Mouse (Mus musculus) lung, postnatal 0 days (tissue): ENCODE measurements around the gene Tmem159. TPM values are rescaled to one million over a fixed set of nuclear protein-coding genes. Genes with fewer than 3 reads are reported as not detected.

Experiments used
- ATAC-seq: fragments of 200-750 bp; cut with Nextera tagmentation; 2 replicates; pipeline ENCODE4 v1.8.0; 2017; ENCODE audit warnings: moderate library complexity
- DNase-seq: peaks from one replicate; pipeline ENCODE4 v3.0.0-alpha.2; 2016; ENCODE audit warnings: low spot score
- H3K27ac ChIP-seq: fragments of 300-500 bp; sonication (generic); 2 replicates; pipeline ENCODE4 v1.5.1; 2014; ENCODE audit warnings: antibody characterized with exemption, mild to moderate bottlenecking, low read length, mixed read lengths
- H3K27me3 ChIP-seq: fragments of 300-500 bp; sonication (generic); replicated peaks from 2 replicates; pipeline ENCODE4 v1.6.1; 2014; ENCODE audit warnings: low read length, mixed read lengths; ENCODE audit not compliant: insufficient read depth
- H3K36me3 ChIP-seq: fragments of 300-500 bp; sonication (generic); 2 replicates; pipeline ENCODE4 v1.6.1; 2014; ENCODE audit warnings: low read length, mixed read lengths; ENCODE audit not compliant: insufficient read depth
- H3K4me1 ChIP-seq: fragments of 300-500 bp; sonication (generic); 2 replicates; pipeline ENCODE4 v1.6.1; 2014; ENCODE audit warnings: antibody characterized with exemption, low read depth, low read length, mixed read lengths; ENCODE audit not compliant: insufficient read depth
- H3K4me2 ChIP-seq: fragments of 300-500 bp; sonication (generic); replicated peaks from 2 replicates; pipeline ENCODE4 v1.6.1; 2014; ENCODE audit warnings: low read depth, mild to moderate bottlenecking, low read length, moderate library complexity, mixed read lengths
- H3K4me3 ChIP-seq: fragments of 300-500 bp; sonication (generic); 2 replicates; pipeline ENCODE4 v1.5.1; 2014; ENCODE audit warnings: low read depth, low read length
- H3K9ac ChIP-seq: fragments of 300-500 bp; sonication (generic); replicated peaks from 2 replicates; pipeline ENCODE4 v1.6.1; 2014; ENCODE audit warnings: low read depth, mild to moderate bottlenecking
- H3K9me3 ChIP-seq: fragments of 300-500 bp; sonication (generic); 2 replicates; pipeline ENCODE4 v1.6.1; 2016; ENCODE audit warnings: low read length, mixed read lengths
- CTCF ChIP-seq: IDR thresholded peaks from 2 replicates; pipeline ENCODE4 v1.5.1; 2016; ENCODE audit warnings: antibody characterized with exemption, mild to moderate bottlenecking
- EP300 ChIP-seq: IDR thresholded peaks from 2 replicates; pipeline ENCODE4 v1.6.1; 2016; ENCODE audit warnings: antibody characterized with exemption, mild to moderate bottlenecking, control low read depth
- WGBS: fragments of 180-500 bp; shearing (Covaris S2); extraction: QIAGEN DNeasy Blood & Tissue Kit; methylation state at CpG from one replicate; pipeline ENCODE4 v1.1.7; 2014; 5-methylcytosine and 5-hydroxymethylcytosine counted together
- polyA plus RNA-seq: library from polyadenylated mRNA; unstranded; fragments of >200 nt; fragmentation: Nextera tagmentation; extraction: Ambion mirVana; gene quantifications from 2 replicates; pipeline ENCODE4 v1.2.1, GENCODE M21; 2015

Gene Tmem159
- 75.5 and 79.4 TPM in 2 replicates for polyA plus RNA-seq

DNA sequence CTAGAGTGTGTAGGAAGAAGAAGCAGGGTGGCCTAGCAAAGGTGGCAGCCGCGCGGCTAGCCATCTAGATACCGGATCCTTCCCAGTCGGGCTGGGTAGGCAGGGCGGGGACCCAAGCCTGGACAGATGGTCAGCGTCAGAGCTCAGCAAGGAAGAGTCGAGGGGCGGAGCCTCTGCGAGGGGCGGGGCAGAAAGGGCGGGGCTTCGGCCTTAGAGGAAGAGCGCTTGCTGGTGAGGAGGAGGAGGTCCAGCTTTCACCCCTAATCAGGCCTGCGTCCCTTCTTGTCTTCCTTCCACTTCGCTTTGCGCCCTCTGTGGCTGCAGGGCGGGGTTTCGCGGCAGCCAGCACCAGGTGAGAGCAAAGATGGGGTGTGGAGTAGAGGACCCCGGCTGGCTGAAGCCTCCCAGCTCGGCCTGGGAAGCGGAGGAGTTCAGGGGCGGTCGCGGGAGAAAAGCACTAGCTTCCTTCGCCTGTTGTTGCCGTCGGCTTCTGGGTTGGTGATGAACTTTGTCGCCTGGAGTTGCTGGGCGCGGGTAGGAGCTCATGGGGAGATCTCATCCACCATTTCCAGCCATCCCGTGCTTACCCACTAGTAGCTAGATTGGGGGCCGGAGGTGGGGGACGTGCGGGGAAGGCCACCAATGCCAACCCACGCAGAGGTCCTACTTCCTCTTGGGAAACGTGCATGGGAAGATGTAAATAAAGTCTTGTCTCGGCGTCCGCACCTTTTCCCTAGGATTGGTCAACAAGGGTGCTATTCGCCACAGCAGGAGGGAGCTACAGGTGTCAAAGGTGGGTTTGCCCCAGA lies at the start of gene Tmem159:
Gene Tmem159, plus strand, starts transcription at position 190 of the 809 bp plus-strand sequence.
- 2% methylated on average over 38 of the region's 42 CpGs for WGBS
- TF ChIP-seq EP300 = no peak
- TF ChIP-seq CTCF = peak; percentile 18; the same call in 1 of the 2 replicates
- H3K27ac ChIP-seq = peak within 1 kb of the TSS; percentile 60
- DNase-seq = peak; percentile 95
- H3K4me3 ChIP-seq = peak within 1 kb of the TSS; percentile 66
- H3K4me1 ChIP-seq = peaks cover 5% of the 10 kb centered on the region; the same call in 1 of the 2 replicates
- H3K36me3 ChIP-seq = no peaks in the 10 kb centered on the region; the same call in 1 of the 2 replicates
- ATAC-seq = peak; percentile 92
- peak within 1 kb of the TSS; percentile 43 for H3K9ac ChIP-seq
- no peaks in the 10 kb centered on the region for H3K27me3 ChIP-seq
- H3K4me2 ChIP-seq = peak within 1 kb of the TSS; percentile 88
- no peaks in the 10 kb centered on the region for H3K9me3 ChIP-seq

GRCm38 (mm10) chr7:120054016-120054415 lies 48.1 kb upstream of the Tmem159 start:
- no peak overlapping the region for H3K4me3 ChIP-seq
- H3K27ac ChIP-seq = no peak overlapping the region
- 14% methylated on average over 2 of the region's 2 CpGs for WGBS
- H3K36me3 ChIP-seq = no peaks in the 10 kb centered on the region
- no peak overlapping the region for H3K9ac ChIP-seq
- H3K4me1 ChIP-seq = no peaks in the 10 kb centered on the region
- ATAC-seq (no peak), DNase-seq (no peak)
- no peak overlapping the region for H3K4me2 ChIP-seq
- TF ChIP-seq CTCF (no peak), EP300 (no peak)
- H3K9me3 ChIP-seq = no peaks in the 10 kb centered on the region
- H3K27me3 ChIP-seq = no peaks in the 10 kb centered on the region

DNA sequence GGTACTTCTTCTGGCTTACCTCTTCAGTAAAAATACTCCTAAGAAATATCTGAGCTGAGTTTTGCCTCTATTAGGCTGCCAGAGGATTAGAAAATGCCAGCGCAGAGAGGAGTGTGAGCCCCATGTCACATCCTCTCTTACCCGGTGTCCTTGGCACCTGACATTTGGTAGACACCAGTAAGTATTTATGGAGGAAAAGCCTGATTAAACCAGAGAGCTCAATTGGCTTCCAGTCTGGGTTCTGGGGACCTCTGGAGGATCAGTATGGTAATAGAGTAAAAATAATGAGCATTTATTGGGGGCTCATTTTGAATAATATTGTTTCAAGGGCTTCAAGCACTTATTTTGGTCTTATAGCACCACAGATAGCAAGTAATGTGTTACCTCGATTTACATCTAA lies 46.7 kb upstream of the Tmem159 start:
- TF ChIP-seq CTCF (peak; percentile 15; the same call in 1 of the 2 replicates), EP300 (no peak)
- Histone ChIP-seq H3K36me3 (no peaks in the 10 kb centered on the region), H3K27me3 (no peaks in the 10 kb centered on the region), H3K9me3 (no peaks in the 10 kb centered on the region), H3K27ac (no peak overlapping the region), H3K4me3 (no peak overlapping the region), H3K4me1 (no peaks in the 10 kb centered on the region), H3K4me2 (no peak overlapping the region), H3K9ac (no peak overlapping the region)
- ATAC-seq (no peak), DNase-seq (no peak)
- WGBS = 74% methylated on average over 3 of the region's 3 CpGs

GRCm38 (mm10) chr7:120064045-120064444 lies 38.1 kb upstream of the Tmem159 start:
- ATAC-seq (no peak), DNase-seq (no peak)
- no peaks in the 10 kb centered on the region for H3K36me3 ChIP-seq
- no peak overlapping the region for H3K4me3 ChIP-seq
- H3K4me1 ChIP-seq = no peaks in the 10 kb centered on the region
- H3K27me3 ChIP-seq = no peaks in the 10 kb centered on the region
- TF ChIP-seq EP300 (no peak), CTCF (peak; percentile 15)
- no peak overlapping the region for H3K4me2 ChIP-seq
- no peak overlapping the region for H3K27ac ChIP-seq
- H3K9me3 ChIP-seq = no peaks in the 10 kb centered on the region
- 67% methylated on average over 1 of the region's 1 CpGs for WGBS
- H3K9ac ChIP-seq = no peak overlapping the region

- WGBS = 83% methylated on average over 3 of the region's 3 CpGs
- TF ChIP-seq CTCF (no peak), EP300 (no peak)
- DNase-seq = no peak
- Histone ChIP-seq H3K9me3 (no peaks in the 10 kb centered on the region), H3K27ac (no peak overlapping the region), H3K4me1 (no peaks in the 10 kb centered on the region), H3K36me3 (no peaks in the 10 kb centered on the region), H3K4me2 (no peak overlapping the region), H3K9ac (no peak overlapping the region), H3K27me3 (no peaks in the 10 kb centered on the region), H3K4me3 (no peak overlapping the region)
- no peak for ATAC-seq
Observed at GRCm38 (mm10) chr7:120068114-120068513, 34.0 kb upstream of the Tmem159 start.

DNA sequence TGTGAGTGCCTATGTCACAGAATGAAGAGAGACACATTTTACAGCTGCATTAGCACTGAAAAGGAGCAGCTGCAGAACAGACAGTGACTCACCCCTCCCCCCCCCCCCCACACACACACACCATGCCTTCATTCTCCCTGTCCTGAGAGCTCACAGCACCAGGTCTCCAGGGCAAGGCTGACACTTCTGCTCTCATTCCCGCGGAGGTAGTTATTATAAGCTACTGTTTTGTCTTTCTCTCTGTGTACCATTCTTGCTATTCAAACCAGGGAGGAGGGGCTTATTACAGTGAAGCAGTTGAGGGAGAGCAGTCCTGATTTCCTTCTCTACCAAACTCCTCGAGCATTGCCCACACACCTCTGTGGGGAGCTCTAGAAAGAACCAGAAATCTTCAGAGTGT lies 33.0 kb upstream of the Tmem159 start:
- no peak for ATAC-seq
- Histone ChIP-seq H3K9ac (no peak overlapping the region), H3K4me3 (no peak overlapping the region), H3K27ac (no peak overlapping the region), H3K36me3 (no peaks in the 10 kb centered on the region), H3K4me2 (no peak overlapping the region), H3K4me1 (no peaks in the 10 kb centered on the region), H3K9me3 (no peaks in the 10 kb centered on the region), H3K27me3 (no peaks in the 10 kb centered on the region)
- DNase-seq = no peak
- WGBS = 6% methylated on average over 3 of the region's 3 CpGs
- TF ChIP-seq EP300 (no peak), CTCF (no peak)
